Mouse (Mus musculus): ENCODE measurements at regions not wholly inside any gene's neighbourhood (a gene's known extent, or its start where the extent isn't known, plus 50 kb on each side); places are given as distances from the start of the nearest gene placed in this dataset.

DNA sequence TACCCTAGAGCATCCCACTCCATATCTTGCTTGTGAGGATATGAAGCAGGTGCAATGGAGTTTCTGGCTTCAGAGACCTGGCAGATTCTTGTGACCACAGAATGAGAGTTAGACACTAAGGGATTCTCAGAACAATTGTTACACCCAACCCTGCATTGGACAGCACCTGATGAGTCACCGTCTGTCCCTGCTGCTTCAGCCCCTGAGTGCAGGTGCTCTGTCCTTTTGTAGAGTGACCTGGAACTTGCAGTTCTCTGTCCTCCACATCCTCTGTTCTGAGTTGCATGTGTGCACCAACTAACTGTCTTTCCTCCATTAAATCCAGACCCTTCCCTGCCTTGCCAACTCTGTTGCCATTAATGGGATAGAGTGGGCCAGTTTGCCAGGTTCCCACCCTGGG is 66.6 kb upstream of the Slc35f3 start:
- no peak overlapping the region for H3K27ac ChIP-seq (ENCODE audit: low read length)
- no peak overlapping the region for H3K4me2 ChIP-seq (ENCODE audit: low read length)
- no peak overlapping the region for H3K9ac ChIP-seq (replicated peaks; ENCODE audit: low read depth, low read length)
- no peak for ATAC-seq
- H3K9me3 ChIP-seq (ENCODE audit: control insufficient read depth, low read length): no peaks in the 10 kb centered on the region
- 100% methylated on average over 1 of the region's 1 CpGs for WGBS
- H3K36me3 ChIP-seq (ENCODE audit: control insufficient read depth, insufficient read depth): no peaks in the 10 kb centered on the region
- H3K27me3 ChIP-seq (replicated peaks; ENCODE audit: control insufficient read depth, insufficient read depth, low read length): no peaks in the 10 kb centered on the region
- H3K4me3 ChIP-seq (replicated peaks; ENCODE audit: low read length): no peak overlapping the region
- no peaks in the 10 kb centered on the region for H3K4me1 ChIP-seq (replicated peaks; ENCODE audit: control insufficient read depth, insufficient read depth, low read length)

DNA sequence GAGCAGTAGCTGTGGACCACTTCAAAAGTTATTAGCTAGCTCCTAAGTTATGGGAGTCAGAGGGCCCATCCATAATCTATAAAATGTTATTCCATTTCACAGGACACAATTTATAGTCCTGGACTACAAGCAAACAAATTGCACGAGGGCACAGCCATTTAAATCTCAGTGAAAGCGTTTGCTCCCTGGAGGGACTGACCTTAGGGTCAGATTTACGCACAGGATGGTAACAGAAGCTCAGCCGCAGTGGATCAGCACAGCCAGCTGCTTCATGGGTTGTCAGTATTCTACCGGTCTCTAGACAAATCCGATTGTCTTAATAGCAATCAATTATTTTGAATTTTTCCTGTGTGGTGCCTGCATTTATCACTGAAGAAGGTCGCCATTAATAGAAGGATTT is 65.8 kb upstream of the Slc35f3 start:
- ATAC-seq: no peak
- no peak overlapping the region for H3K4me3 ChIP-seq (replicated peaks; ENCODE audit: low read length)
- 52% methylated on average over 7 of the region's 7 CpGs for WGBS
- no peak overlapping the region for H3K9ac ChIP-seq (replicated peaks; ENCODE audit: low read depth, low read length)
- H3K36me3 ChIP-seq (ENCODE audit: control insufficient read depth, insufficient read depth): no peaks in the 10 kb centered on the region
- H3K4me2 ChIP-seq (ENCODE audit: low read length): no peak overlapping the region
- H3K4me1 ChIP-seq (replicated peaks; ENCODE audit: control insufficient read depth, insufficient read depth, low read length): no peaks in the 10 kb centered on the region
- H3K27ac ChIP-seq (ENCODE audit: low read length): no peak overlapping the region
- no peaks in the 10 kb centered on the region for H3K27me3 ChIP-seq (replicated peaks; ENCODE audit: control insufficient read depth, insufficient read depth, low read length)
- no peaks in the 10 kb centered on the region for H3K9me3 ChIP-seq (ENCODE audit: control insufficient read depth, low read length)

DNA sequence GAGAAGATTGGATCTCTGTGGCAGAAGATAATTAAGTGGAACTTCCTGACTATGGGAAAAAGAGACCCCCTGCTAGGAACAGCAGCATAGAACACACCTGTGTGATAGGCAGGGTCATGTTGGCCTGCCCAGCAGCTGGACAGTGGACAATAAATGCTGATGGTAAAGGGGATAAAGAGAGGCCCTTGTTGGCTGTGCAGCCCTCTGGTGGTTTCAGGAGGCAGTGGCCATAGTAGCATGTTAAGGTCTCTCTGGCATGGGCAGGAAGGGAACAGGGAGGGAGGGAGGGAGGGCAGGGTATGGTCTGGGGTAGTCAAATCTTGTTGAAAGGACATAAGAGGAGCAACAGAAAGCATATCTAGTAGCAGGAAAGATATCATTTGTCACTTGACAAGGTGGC is 58.7 kb upstream of the Slc35f3 start:
- no peak overlapping the region for H3K4me3 ChIP-seq (replicated peaks; ENCODE audit: low read length)
- no peaks in the 10 kb centered on the region for H3K4me1 ChIP-seq (replicated peaks; ENCODE audit: control insufficient read depth, insufficient read depth, low read length)
- H3K9ac ChIP-seq (replicated peaks; ENCODE audit: low read depth, low read length): no peak overlapping the region
- H3K36me3 ChIP-seq (ENCODE audit: control insufficient read depth, insufficient read depth): no peaks in the 10 kb centered on the region
- no peak overlapping the region for H3K27ac ChIP-seq (ENCODE audit: low read length)
- H3K9me3 ChIP-seq (ENCODE audit: control insufficient read depth, low read length): no peaks in the 10 kb centered on the region
- no peak for ATAC-seq
- no peak overlapping the region for H3K4me2 ChIP-seq (ENCODE audit: low read length)
- no peaks in the 10 kb centered on the region for H3K27me3 ChIP-seq (replicated peaks; ENCODE audit: control insufficient read depth, insufficient read depth, low read length)

GRCm38 (mm10) chr8:126244321-126244720 is 54.0 kb upstream of the Slc35f3 start:
- Histone ChIP-seq H3K4me1 (replicated peaks; ENCODE audit: control insufficient read depth, insufficient read depth, low read length) (no peaks in the 10 kb centered on the region), H3K4me3 (replicated peaks; ENCODE audit: low read length) (no peak overlapping the region), H3K36me3 (ENCODE audit: control insufficient read depth, insufficient read depth) (no peaks in the 10 kb centered on the region), H3K27ac (ENCODE audit: low read length) (no peak overlapping the region), H3K9ac (replicated peaks; ENCODE audit: low read depth, low read length) (no peak overlapping the region), H3K27me3 (replicated peaks; ENCODE audit: control insufficient read depth, insufficient read depth, low read length) (no peaks in the 10 kb centered on the region), H3K4me2 (ENCODE audit: low read length) (no peak overlapping the region), H3K9me3 (ENCODE audit: control insufficient read depth, low read length) (no peaks in the 10 kb centered on the region)
- 60% methylated on average over 4 of the region's 4 CpGs for WGBS
- no peak for ATAC-seq
